Mouse (Mus musculus): Measurements from ENCODE around the gene Tti1. TPM values are rescaled to one million over a fixed set of nuclear protein-coding genes. Genes with fewer than 3 reads are reported as not detected.

Tti1 gene
- 10 to 100 TPM; 35.4 to 41.4 TPM for total RNA-seq (2023)

DNA sequence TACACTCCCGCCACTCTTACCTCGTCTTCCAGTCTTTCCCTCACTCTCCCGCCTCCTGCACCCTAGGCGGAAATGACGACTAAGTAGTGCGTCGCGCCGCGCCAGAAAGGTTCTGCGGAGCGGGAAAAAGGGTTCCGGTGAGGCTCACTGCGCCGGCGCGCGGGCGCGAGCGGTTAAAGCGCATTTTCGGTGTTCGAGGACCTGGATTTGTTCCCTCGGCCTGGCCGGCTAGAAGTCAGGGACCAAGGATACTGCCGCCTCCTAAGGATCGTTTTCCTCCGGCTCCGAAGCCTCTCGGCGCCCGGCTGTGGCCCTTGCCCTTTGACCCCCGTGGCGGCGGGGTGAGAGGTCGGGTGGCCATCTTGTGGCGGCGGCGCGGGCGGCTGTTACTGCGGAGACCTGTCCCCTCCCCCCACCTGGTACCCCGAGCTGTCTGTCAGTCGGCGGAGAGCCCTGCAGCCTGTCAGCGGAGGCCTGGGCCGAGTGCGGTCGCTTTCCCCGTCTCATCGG lies at the start of gene Tti1, which contains the start of gene Rprd1b:
TSS of gene Tti1 (minus strand) at position 80 of the 510 bp plus-strand sequence.
TSS of gene Rprd1b (plus strand) at position 144 of the 510 bp plus-strand sequence.

Other genes with a start within 250 kb of the Tti1 start
- gene Vstm2l, start 113.8 kb downstream of the Tti1 start, total RNA-seq (2023), result not detected
- 10 to 100 TPM; 37.1 to 39.2 TPM for gene Rprd1b, start 64 bp upstream of the Tti1 start, total RNA-seq (2023)
- gene Tgm2, start 118.0 kb upstream of the Tti1 start, total RNA-seq (2023), result 1 to 10 TPM; 2.3 to 4.2 TPM
- gene D630003M21Rik, start 200.8 kb upstream of the Tti1 start, total RNA-seq (2023), result not detected
- gene Bpi, start 229.7 kb upstream of the Tti1 start, total RNA-seq (2023), result not detected